Mouse (Mus musculus): ENCODE measurements at regions not wholly inside any gene's neighbourhood (a gene's known extent, or its start where the extent isn't known, plus 50 kb on each side); places are given as distances from the start of the nearest gene placed in this dataset.

DNA sequence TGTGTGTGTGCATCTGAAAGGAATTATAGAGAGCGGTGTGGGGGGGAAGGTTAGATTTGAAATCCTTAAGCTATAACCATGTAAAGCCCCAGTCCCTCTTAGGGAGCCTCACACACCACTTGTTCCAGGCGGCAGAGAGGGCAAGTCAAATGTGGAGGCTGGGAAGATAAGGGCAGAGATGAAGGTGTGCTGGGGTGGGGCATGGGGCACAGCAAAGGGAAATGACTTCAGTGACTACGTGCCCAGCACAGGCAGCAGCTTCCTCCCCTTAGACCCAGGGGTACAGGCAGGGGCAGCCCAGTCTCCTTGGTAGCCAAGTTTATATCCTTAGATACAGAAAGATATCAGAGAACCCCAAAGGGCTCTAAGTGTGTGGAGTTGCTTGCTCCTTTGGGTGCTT is 161.8 kb upstream of the 4930535I16Rik start:
- TF ChIP-seq ZC3H11A (IDR thresholded peaks at IDR 0.05; ENCODE audit: low read depth, low read length) (no peak), TCF12 (IDR thresholded peaks at IDR 0.05; ENCODE audit: low read depth, low read length) (no peak), POLR2A (IDR thresholded peaks at IDR 0.05; ENCODE audit: control insufficient read depth in 1 of 2, insufficient read depth in 1 of 2, low read depth in 1 of 2, low read length in 2 of 2, poor library complexity in 1 of 2) (no peak)
